Mouse (Mus musculus) liver, embryonic 14.5 days (tissue): Measurements from ENCODE around the gene Olfr467. TPM values are rescaled to one million over a fixed set of nuclear protein-coding genes. Genes with fewer than 3 reads are reported as not detected.

Source experiments
- ATAC-seq: fragments of 200-750 bp; cut with Nextera tagmentation; 2 replicates; pipeline ENCODE4 v1.8.0; 2017; ENCODE audit warnings: moderate number of reproducible peaks, mild to moderate bottlenecking, moderate library complexity; ENCODE audit not compliant: insufficient read depth
- DNase-seq, 3 experiments: peaks; one replicate each; pipeline ENCODE4 v3.0.0-alpha.2; 2012 to 2013; ENCODE audit warnings: low read depth in 3 of 3, low spot score in 3 of 3
- H3K27ac ChIP-seq: fragments of 300-500 bp; sonication (generic); 2 replicates; pipeline ENCODE4 v1.5.1; 2014; ENCODE audit warnings: moderate library complexity, mild to moderate bottlenecking, control low read depth, inconsistent platforms
- H3K27me3 ChIP-seq: fragments of 300-500 bp; sonication (generic); 2 replicates; pipeline ENCODE4 v1.6.1; 2014; ENCODE audit warnings: mild to moderate bottlenecking, low read length, moderate library complexity; ENCODE audit not compliant: control insufficient read depth, insufficient read depth
- H3K36me3 ChIP-seq: fragments of 300-500 bp; sonication (generic); replicated peaks from 2 replicates; pipeline ENCODE4 v1.6.1; 2014; ENCODE audit warnings: low read depth; ENCODE audit not compliant: control insufficient read depth, insufficient read depth
- H3K4me1 ChIP-seq, 2 experiments: fragments of 200-500 bp in 1 of 2; fragments of 300-500 bp in 1 of 2; sonication (generic) in 1 of 2; replicated peaks; 2 replicates each; pipeline ENCODE4 v1.6.1; 2012 to 2014; ENCODE audit warnings: antibody characterized with exemption in 1 of 2, inconsistent platforms in 1 of 2, low read length in 1 of 2; ENCODE audit not compliant: control insufficient read depth in 2 of 2, insufficient read depth in 2 of 2
- H3K4me2 ChIP-seq: fragments of 300-500 bp; sonication (generic); 2 replicates; pipeline ENCODE4 v1.6.1; 2014; ENCODE audit warnings: low read depth, mild to moderate bottlenecking, control low read depth, moderate library complexity
- H3K4me3 ChIP-seq, 2 experiments: fragments of 200-500 bp in 1 of 2; fragments of 300-500 bp in 1 of 2; sonication (generic) in 1 of 2; 2 replicates each; pipeline ENCODE4 v1.5.1; 2012 to 2014; ENCODE audit warnings: low read depth in 2 of 2, low read length in 2 of 2, mild to moderate bottlenecking in 2 of 2, control low read depth in 1 of 2, inconsistent platforms in 1 of 2, moderate library complexity in 1 of 2; ENCODE audit not compliant: insufficient read depth in 1 of 2
- H3K9ac ChIP-seq: fragments of 300-500 bp; sonication (generic); replicated peaks from 2 replicates; pipeline ENCODE4 v1.6.1; 2014; ENCODE audit warnings: mild to moderate bottlenecking, control low read depth, moderate library complexity
- H3K9me3 ChIP-seq: fragments of 300-500 bp; sonication (generic); 2 replicates; pipeline ENCODE4 v1.6.1; 2016; ENCODE audit warnings: low read length, mixed read lengths; ENCODE audit not compliant: control insufficient read depth
- CTCF ChIP-seq: IDR thresholded peaks from 2 replicates; pipeline ENCODE4 v1.5.1; 2016; ENCODE audit warnings: antibody characterized with exemption, low read depth, control low read depth
- EP300 ChIP-seq: IDR thresholded peaks from 2 replicates; pipeline ENCODE4 v1.6.1; 2016; ENCODE audit warnings: antibody characterized with exemption, low read depth
- WGBS: fragments of 180-500 bp; shearing (Covaris S2); extraction: QIAGEN DNeasy Blood & Tissue Kit; methylation state at CpG from one replicate; pipeline ENCODE4 v1.1.7; 2014; ENCODE audit not compliant: insufficient replicate concordance; 5-methylcytosine and 5-hydroxymethylcytosine counted together
- polyA plus RNA-seq, 2 experiments: library from polyadenylated mRNA; depleted of rRNA in 1 of 2; stranded (reverse) in 1 of 2; unstranded in 1 of 2; fragments of >200 nt; fragmentation: Nextera tagmentation in 1 of 2; extraction: Ambion mirVana in 1 of 2; gene quantifications; 2 replicates each; pipeline versions ENCODE4 v1.2.1 to v1.2.3; 2012 to 2014

Olfr467 gene
- polyA plus RNA-seq (2012; rRNA removed) (not detected in 2 replicates), polyA plus RNA-seq (2014; fragmentation: Nextera tagmentation; extraction: Ambion mirVana) (not detected in 2 replicates)

DNA sequence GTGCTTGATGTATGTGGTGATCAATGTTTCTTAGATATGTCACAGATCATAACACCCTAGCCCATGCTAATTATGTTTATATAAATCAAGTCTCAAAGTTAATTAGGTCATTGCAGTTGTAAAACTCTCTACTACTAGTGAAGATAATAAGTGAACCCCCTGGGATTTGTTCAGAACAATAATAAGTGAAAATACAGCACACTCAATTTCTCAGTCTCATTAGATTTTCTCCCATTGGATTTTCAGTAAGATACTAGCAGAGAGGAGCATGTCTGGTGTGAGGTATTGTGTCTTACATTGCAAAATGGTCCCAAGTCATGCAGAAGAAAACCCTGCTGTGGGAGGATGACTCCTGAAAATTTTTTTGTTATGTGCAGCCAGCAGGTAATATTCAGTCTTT, at the start of gene Olfr467:
TSS of gene Olfr467 (plus strand) at position 301 of the 400 bp plus-strand sequence.
- Histone ChIP-seq H3K36me3 (no peaks in the 10 kb centered on the region), H3K9me3 (no peaks in the 10 kb centered on the region), H3K4me1 (no peaks in the 10 kb centered on the region), H3K9ac (no peak within 1 kb of the TSS), H3K27me3 (no peaks in the 10 kb centered on the region), H3K27ac (no peak within 1 kb of the TSS), H3K4me2 (no peak within 1 kb of the TSS), H3K4me3 (no peak within 1 kb of the TSS)
- TF ChIP-seq EP300 (no peak), CTCF (no peak)
- no peak for ATAC-seq
- no peak for DNase-seq

DNA sequence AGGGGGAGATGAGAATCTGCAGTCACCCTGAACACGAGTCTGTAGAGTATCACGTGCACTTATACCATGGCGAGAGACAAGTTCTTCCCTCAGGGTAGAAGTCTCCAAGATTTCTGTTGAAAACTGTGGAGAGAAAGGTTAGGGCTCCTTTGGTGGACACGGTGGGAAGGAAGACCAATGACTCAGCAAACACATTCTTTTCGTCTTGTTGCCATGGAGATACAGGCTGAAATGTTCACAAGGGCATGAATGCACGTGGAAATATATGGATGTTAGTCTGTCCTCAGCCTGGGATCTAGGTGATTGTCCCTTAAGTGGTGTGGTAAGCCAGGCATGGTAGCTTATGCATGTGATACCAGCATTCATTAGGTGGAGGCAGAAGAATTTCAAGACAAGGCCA, 41.3 kb upstream of the Olfr467 start:
- no peak for DNase-seq
- TF ChIP-seq CTCF = no peak
- TF ChIP-seq EP300 = no peak
- Histone ChIP-seq H3K4me1 (no peaks in the 10 kb centered on the region), H3K9me3 (no peaks in the 10 kb centered on the region), H3K9ac (no peak overlapping the region), H3K4me2 (no peak overlapping the region), H3K4me3 (no peak overlapping the region), H3K27me3 (no peaks in the 10 kb centered on the region), H3K27ac (no peak overlapping the region), H3K36me3 (no peaks in the 10 kb centered on the region)
- WGBS = 57% methylated on average over 6 of the region's 6 CpGs
- ATAC-seq = no peak

GRCm38 (mm10) chr7:107778216-107778615, 33.8 kb upstream of the Olfr467 start:
- no peak for TF ChIP-seq EP300
- ATAC-seq = no peak
- no peak overlapping the region for H3K9ac ChIP-seq
- WGBS = 38% methylated on average over 1 of the region's 1 CpGs
- H3K9me3 ChIP-seq = no peaks in the 10 kb centered on the region
- H3K4me3 ChIP-seq = no peak overlapping the region
- H3K27ac ChIP-seq = no peak overlapping the region
- no peak for DNase-seq
- no peaks in the 10 kb centered on the region for H3K36me3 ChIP-seq
- no peak overlapping the region for H3K4me2 ChIP-seq
- H3K27me3 ChIP-seq = no peaks in the 10 kb centered on the region
- no peaks in the 10 kb centered on the region for H3K4me1 ChIP-seq

DNA sequence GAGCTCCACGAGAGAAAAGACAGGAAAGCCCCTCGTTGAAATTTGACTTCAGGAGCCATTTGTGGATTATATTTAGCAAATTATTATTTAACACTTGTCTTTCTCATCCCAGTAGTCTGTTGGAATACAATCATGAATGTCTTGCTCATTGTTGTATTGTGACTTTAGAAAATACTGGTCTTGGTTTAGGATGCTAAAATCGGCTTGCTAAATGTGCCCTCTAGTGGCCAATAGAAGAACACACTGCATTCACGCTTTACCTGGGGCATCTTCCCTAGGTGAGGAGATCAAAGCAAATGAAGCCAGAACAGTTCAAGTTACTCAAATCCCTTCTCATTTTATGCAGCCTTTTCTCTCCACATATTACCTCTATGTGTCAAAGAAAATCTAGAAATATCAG, 32.5 kb upstream of the Olfr467 start:
- no peak for DNase-seq
- Histone ChIP-seq H3K27me3 (no peaks in the 10 kb centered on the region), H3K27ac (no peak overlapping the region), H3K4me1 (no peaks in the 10 kb centered on the region), H3K4me2 (no peak overlapping the region), H3K9me3 (no peaks in the 10 kb centered on the region), H3K9ac (no peak overlapping the region), H3K4me3 (no peak overlapping the region), H3K36me3 (no peaks in the 10 kb centered on the region)
- ATAC-seq = no peak
- TF ChIP-seq CTCF = peak; percentile 62
- no peak for TF ChIP-seq EP300
- 33% methylated on average over 4 of the region's 4 CpGs for WGBS

DNA sequence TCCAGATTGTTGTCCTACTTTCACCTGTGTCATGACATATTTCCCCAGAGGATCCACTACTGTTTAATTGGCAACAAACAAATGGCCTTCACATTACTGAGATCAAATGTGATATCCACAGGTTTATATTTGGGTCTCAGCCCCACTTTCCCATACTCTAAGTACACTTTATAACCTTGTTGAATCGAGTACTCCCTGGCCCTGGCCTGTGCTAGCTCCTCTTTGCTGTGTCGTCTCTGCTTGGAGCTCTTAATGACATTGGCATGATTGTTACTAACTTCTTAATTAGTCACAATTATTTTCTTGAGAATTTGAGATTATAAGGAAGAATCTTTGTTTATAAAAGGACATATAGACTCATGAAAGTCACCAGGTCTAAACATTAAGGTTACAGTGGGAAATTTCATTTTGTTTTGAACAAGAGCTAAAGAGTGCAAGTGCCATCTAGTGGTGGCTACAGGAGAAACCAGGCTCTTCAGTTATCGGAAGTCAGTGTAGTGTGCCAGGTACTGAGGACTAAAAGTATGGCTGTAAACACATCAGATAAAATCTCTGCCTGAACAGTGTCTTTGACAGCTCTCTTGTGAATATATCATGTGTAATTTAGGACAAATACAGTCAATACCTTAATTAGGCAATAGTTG, 24.0 kb upstream of the Olfr467 start:
- Histone ChIP-seq H3K36me3 (no peaks in the 10 kb centered on the region), H3K4me2 (no peak overlapping the region), H3K9ac (no peak overlapping the region), H3K27me3 (no peaks in the 10 kb centered on the region), H3K4me1 (no peaks in the 10 kb centered on the region), H3K9me3 (no peaks in the 10 kb centered on the region), H3K27ac (no peak overlapping the region), H3K4me3 (no peak overlapping the region)
- DNase-seq = no peak
- TF ChIP-seq CTCF (peak; percentile 33; the same call in 1 of the 2 replicates), EP300 (no peak)
- WGBS = 33% methylated on average over 3 of the region's 3 CpGs
- no peak for ATAC-seq
